Mouse (Mus musculus) adrenal gland, adult (tissue): ENCODE measurements around the gene Tspo2.

Experiments
- DNase-seq, 2 experiments: peaks; one replicate each; pipeline ENCODE4 v3.0.0; 2022 to 2023; ENCODE audit warnings: low spot score in 1 of 2; ENCODE audit not compliant: inconsistent age in 2 of 2

Gene Tspo2

GRCm38 (mm10) chr17:48451753-48452444, 577 bp upstream of the Tspo2 start:
- no peak for DNase-seq

DNA sequence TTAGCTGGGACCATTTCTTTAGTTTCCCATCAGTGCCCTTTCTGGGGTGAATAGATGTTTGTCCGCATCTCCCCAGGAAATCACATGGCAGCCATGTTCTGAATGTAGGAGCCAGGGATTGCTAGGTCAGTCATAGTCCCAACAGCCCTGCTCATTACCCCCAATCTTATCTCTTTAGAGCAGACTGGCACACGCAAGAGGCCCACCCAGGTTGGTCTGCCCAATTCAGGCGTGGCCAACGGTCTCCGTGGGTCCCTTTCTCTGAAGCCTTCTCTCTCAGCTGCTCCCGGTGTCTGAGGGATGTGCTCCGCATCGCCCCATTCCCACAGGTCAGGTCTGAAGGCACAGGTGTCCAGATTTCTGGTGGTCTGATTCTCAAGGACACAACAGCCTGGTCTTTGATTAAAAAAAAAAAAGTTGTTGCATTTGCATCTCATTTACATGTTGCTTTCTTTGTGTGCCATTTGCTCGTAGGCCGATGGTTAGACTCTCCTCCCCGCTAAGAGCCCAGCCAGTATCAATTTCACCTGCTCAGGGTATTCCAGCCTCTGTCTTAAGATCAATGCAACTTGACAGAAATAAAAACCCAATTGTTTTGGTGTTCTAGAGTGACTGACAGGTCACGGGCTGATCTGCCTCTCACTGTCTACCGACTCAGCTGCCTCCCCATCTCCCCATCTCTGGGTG, 513 bp downstream of the Tspo2 start:
- DNase-seq = no peak

GRCm38 (mm10) chr17:48447675-48448074, 3.6 kb downstream of the Tspo2 start:
- DNase-seq = no peak

DNA sequence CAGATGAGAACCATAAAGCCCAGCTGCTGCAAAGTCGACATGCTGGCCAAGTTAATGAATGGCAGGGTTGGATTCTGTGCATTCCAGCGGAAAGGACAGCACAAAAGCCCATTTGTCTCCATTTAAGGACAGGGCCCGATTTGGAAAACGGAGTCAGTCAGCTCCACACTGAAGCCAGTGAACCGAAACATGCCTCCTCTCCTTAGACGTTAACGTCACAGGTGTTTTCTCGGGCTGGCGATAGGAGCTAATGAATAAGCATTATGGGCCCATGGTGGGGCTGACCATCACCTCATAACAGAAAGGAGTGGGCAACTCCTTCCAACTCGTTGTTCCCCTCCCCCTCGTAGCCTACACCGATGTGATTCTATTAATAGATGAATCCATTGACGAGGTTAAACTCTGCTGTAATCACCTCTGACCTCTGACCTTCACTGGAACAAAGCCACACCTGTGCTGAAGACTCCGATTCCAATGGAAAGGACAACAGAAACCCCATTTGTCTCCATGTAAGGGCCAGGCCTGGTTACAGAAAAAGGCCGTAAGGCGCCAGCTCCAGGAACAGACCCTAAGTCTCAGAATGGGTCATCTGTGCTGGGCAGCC, 7.7 kb downstream of the Tspo2 start:
- no peak for DNase-seq

DNA sequence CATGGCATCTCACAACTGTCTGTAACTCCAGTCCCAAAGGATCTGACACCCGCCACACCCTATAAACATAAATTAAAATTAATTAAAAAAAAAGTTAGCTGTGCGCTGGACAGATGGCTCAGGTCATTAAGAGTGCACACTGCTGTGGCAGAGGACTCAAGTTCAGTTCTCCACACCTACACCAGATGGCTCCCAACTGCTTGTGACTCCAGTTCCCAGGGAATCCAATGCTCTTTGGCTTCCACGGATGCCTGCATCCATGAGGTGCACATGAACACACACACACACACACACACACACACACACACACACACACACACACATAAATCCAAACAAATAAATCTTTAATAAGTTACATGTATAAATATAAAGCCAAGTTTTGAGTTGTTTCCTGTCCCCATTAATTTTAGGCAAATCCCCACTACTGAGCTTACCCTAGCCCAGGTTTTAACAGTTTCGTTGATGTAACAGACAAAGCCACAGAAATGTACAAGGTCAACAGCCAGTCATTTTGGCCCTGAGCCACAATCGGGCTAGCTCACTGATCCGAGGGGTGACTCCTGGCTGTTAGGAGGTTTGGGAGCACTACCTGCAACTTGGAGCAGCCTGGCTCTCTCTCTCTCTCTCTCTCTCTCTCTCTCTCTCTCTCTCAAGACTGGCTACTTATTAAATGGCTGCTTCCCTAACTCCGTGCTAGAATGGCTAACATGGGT, 8.4 kb downstream of the Tspo2 start:
- peak; percentile 65 to 76 for DNase-seq

DNA sequence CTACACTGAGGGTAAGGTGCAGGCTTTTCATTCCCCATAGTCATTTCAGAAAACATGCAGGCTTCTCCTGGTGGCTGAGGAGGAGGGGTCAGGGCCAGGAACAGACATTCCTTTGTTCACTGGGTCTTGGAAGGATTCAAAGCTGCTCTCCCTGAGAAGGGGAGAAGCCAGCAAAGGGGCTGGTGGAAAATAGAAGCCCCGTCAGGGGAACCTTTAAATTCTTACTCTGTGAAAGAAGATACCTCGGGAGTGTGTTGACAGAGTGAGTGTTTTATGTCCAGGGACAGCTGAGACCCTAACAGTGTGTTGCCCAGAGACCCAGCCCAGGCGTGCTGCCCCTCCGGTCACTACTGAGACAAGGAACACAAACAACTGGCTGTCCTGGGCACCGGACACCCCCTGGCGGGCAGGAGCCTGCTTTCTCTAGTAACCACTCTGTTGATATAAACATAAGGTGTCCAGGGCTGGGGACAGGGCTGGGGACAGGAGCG, 13.9 kb downstream of the Tspo2 start:
- DNase-seq = no peak

- DNase-seq = no peak
These were observed 14.8 kb downstream of the Tspo2 start for GRCm38 (mm10) chr17:48436487-48436886.

GRCm38 (mm10) chr17:48434479-48434878, 16.8 kb downstream of the Tspo2 start:
- no peak for DNase-seq

DNA sequence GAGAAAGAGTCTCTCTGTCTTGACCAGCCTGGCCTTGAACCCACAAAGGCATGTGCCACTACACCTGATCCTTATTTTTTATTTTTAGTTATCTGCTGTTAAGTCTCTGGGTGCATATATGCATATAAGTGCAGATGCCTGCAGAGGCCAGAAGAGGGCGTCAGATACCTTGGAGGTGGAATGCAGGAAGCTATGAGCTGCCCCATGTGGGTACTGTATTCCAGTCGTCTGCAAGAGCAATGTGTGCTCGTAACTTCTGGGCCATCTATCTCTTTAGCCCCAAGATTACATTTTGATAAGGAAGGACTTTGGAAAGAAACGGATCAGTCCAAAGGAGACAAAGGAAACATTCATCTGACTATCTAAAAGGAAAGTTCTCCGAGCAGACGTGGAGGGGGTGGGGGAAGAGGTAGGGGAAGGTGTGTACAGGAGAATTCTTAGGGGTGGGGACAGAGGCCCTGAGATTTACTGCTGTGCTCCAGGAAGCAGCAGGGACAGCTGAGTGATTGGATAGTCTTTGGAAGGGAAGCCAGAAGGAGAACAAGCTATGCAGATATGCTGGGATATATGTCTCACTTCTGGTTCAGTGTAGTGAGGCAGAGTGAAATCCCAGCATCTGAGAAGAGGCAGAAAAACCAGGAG, 17.5 kb downstream of the Tspo2 start:
- DNase-seq = no peak

- DNase-seq = no peak
These were observed 18.2 kb downstream of the Tspo2 start for GRCm38 (mm10) chr17:48433006-48433655.

- DNase-seq = no peak
These were observed 19.0 kb downstream of the Tspo2 start, which contains the start of gene Apobec2 for GRCm38 (mm10) chr17:48432158-48432980. TSS of gene Apobec2 (minus strand) at chr17:48432930.

DNA sequence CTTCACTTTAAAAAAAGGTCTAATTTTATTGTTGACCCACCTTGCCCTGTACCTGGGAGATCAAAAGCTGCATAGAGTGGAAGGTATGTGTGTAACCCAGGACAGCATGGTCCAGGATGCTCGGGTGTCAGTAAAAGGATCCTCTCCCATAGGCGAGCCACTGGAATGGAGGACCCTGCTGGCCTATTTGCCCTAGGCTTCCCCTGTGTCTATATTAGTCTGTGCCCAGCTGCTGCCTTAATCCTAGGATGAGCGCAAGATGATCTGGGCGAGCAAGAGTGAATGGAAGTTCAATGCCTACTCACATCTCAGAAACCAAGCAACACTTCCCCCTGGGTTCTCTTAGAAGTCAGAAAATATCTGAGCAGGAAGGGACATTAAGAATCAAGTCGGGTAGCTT, 20.3 kb downstream of the Tspo2 start:
- no peak for DNase-seq

DNA sequence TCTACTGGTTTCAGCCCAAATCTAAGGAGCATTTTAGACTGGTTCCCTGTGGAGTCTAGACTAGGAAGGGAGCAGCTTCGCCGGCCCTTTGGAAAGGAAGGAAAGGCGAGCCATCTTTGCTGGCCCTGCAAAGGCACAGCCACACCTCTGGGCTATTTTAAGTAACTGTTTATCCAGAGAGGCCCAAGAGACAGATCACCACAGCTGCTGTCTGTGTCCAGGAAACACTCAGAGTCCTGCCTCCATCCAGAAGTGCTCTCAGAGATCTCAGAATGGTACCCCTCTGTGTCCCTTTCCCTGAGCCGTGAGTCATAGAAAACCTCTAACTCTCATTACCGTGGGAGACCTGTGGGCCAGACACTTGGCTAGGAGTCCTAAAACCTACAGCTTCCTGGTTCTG, 20.9 kb downstream of the Tspo2 start:
- DNase-seq = no peak

- DNase-seq = no peak
These were observed 23.3 kb downstream of the Tspo2 start for GRCm38 (mm10) chr17:48427852-48428530.

- no peak for DNase-seq
These were observed 24.2 kb downstream of the Tspo2 start for GRCm38 (mm10) chr17:48426991-48427750.

- DNase-seq = no peak
These were observed 25.3 kb downstream of the Tspo2 start for GRCm38 (mm10) chr17:48425823-48426612.

- DNase-seq = no peak
These were observed 27.1 kb downstream of the Tspo2 start for GRCm38 (mm10) chr17:48424237-48424636.
